Mouse (Mus musculus): ENCODE results near the gene Lzic. TPM values are rescaled to one million over a fixed set of nuclear protein-coding genes. Genes with fewer than 3 reads are reported as not detected.
A peak's percentile ranks its signal among the peaks of the same experiment; 100 is the strongest.

Gene Lzic
- polyA plus RNA-seq, 1 experiment from 2014 or later: 43.6 TPM

DNA sequence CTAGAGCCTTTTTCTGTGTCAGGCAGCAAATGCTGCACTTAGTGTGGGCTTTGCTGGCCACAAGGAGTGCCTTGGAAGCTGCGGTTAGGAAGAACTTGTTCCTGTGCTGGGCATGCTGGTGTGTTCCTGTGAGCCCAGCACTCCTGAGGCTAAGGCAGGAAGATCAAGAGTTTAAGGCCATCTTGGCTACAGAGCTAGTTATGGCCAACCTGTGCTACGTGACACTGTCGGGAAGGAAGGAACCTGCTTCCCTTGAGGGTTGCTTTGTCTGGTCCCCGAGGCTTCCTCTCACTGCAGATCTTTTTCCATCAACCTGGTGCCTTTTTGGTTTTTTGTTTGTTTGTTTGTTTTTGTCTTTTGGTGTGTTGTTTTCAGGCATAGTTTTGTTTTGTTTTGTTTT, 40.1 kb downstream of the Lzic start:
- 75% methylated on average over 4 of the region's 4 CpGs for WGBS
- H3K27me3 ChIP-seq (replicated peaks; ENCODE audit: control insufficient read depth, insufficient read depth, low read length): no peaks in the 10 kb centered on the region
- H3K4me1 ChIP-seq (replicated peaks; ENCODE audit: control insufficient read depth, insufficient read depth, low read length): peaks cover 7% of the 10 kb centered on the region; the same call in 1 of the 2 replicates
- H3K36me3 ChIP-seq (ENCODE audit: control insufficient read depth, insufficient read depth, low read length): no peaks in the 10 kb centered on the region
- no peak overlapping the region for H3K9ac ChIP-seq (ENCODE audit: low read depth, low read length)
- H3K27ac ChIP-seq (ENCODE audit: low read depth, low read length): no peak overlapping the region
- H3K4me3 ChIP-seq (ENCODE audit: low read depth, low read length): no peak overlapping the region
- DNase-seq (ENCODE audit: low spot score): no peak
- H3K4me2 ChIP-seq: no peak overlapping the region
- ATAC-seq (replicated peaks; ENCODE audit: low FRiP score): no peak
- no peaks in the 10 kb centered on the region for H3K9me3 ChIP-seq (ENCODE audit: control insufficient read depth, low read length)

DNA sequence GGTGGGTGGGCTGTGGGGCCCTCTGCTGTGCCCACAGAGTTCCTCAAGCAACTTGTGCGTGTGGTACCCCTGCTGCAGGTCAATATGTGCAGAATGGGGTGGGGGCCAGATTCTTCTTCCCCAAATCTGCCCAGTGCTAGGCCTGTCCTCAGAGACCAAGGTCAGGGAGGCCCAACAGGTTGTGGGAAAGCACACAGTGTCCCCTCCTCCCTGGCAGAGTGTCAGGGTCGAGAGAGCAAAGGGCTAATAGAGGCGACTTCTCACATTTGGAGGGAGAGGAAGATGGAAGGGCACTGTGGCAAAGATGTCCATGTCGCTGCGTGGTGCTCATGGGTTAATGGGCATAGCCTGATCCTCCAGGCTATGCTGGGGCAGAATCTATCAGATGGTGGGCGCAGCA, 40.8 kb downstream of the Lzic start:
- no peaks in the 10 kb centered on the region for H3K9me3 ChIP-seq (ENCODE audit: control insufficient read depth, low read length)
- WGBS: 76% methylated on average over 6 of the region's 6 CpGs
- no peak overlapping the region for H3K9ac ChIP-seq (ENCODE audit: low read depth, low read length)
- H3K4me1 ChIP-seq (replicated peaks; ENCODE audit: control insufficient read depth, insufficient read depth, low read length): peaks cover 7% of the 10 kb centered on the region; the same call in 1 of the 2 replicates
- no peak overlapping the region for H3K27ac ChIP-seq (ENCODE audit: low read depth, low read length)
- H3K27me3 ChIP-seq (replicated peaks; ENCODE audit: control insufficient read depth, insufficient read depth, low read length): no peaks in the 10 kb centered on the region
- ATAC-seq (replicated peaks; ENCODE audit: low FRiP score) (no peak), DNase-seq (ENCODE audit: low spot score) (no peak)
- H3K4me2 ChIP-seq: no peak overlapping the region
- no peak overlapping the region for H3K4me3 ChIP-seq (ENCODE audit: low read depth, low read length)
- H3K36me3 ChIP-seq (ENCODE audit: control insufficient read depth, insufficient read depth, low read length): no peaks in the 10 kb centered on the region

GRCm38 (mm10) chr4:149526330-149526729, 41.3 kb downstream of the Lzic start:
- Histone ChIP-seq H3K9ac (ENCODE audit: low read depth, low read length) (no peak overlapping the region), H3K9me3 (ENCODE audit: control insufficient read depth, low read length) (no peaks in the 10 kb centered on the region), H3K4me1 (replicated peaks; ENCODE audit: control insufficient read depth, insufficient read depth, low read length) (peaks cover 7% of the 10 kb centered on the region; the same call in 1 of the 2 replicates), H3K4me3 (ENCODE audit: low read depth, low read length) (no peak overlapping the region), H3K27me3 (replicated peaks; ENCODE audit: control insufficient read depth, insufficient read depth, low read length) (no peaks in the 10 kb centered on the region), H3K36me3 (ENCODE audit: control insufficient read depth, insufficient read depth, low read length) (no peaks in the 10 kb centered on the region), H3K4me2 (no peak overlapping the region), H3K27ac (ENCODE audit: low read depth, low read length) (no peak overlapping the region)
- DNase-seq (ENCODE audit: low spot score) (no peak), ATAC-seq (replicated peaks; ENCODE audit: low FRiP score) (no peak)
- WGBS: 65% methylated on average over 7 of the region's 7 CpGs

DNA sequence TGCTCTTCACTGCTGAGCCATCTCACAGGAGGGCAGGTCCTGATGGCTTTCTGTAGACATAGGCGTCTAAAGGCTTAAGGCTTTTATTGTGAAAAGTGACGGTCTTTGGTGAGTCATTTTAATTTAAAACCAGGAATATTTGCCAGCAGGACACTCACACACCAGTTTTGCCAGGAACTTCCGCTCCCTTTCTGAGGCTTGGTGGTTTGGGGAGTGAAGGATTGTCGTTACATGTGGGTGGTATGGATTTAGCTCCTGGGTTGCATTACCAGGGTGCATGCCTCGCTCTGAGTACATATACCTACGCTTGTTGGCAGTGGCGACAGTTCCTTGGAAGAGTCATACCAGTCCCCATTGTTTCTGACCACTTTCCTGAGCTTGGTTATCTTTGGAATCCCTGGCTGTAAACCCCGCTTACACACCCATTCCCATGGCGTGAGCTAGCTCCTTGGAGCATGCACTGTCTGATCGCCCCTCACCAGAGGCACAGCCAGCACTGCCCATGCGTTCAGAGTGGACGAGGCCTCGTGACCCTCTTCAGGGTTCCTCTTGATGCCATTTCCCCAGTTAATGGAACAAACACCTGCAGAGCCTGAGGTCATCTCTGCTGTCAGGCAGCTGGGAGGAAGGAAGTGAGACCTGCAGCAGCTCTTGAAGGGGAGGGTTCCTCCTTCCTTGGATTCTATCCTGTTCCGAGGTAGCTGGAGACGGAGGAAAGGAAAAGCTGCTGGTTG, 42.8 kb downstream of the Lzic start:
- Histone ChIP-seq H3K9ac (ENCODE audit: low read depth, low read length) (no peak overlapping the region), H3K4me3 (ENCODE audit: low read depth, low read length) (no peak overlapping the region), H3K9me3 (ENCODE audit: control insufficient read depth, low read length) (no peaks in the 10 kb centered on the region), H3K4me1 (replicated peaks; ENCODE audit: control insufficient read depth, insufficient read depth, low read length) (peaks cover 7% of the 10 kb centered on the region; the same call in 1 of the 2 replicates), H3K27ac (ENCODE audit: low read depth, low read length) (no peak overlapping the region), H3K27me3 (replicated peaks; ENCODE audit: control insufficient read depth, insufficient read depth, low read length) (no peaks in the 10 kb centered on the region), H3K36me3 (ENCODE audit: control insufficient read depth, insufficient read depth, low read length) (no peaks in the 10 kb centered on the region), H3K4me2 (no peak overlapping the region)
- DNase-seq (ENCODE audit: low spot score) (no peak), ATAC-seq (replicated peaks; ENCODE audit: low FRiP score) (no peak)
- WGBS: 73% methylated on average over 15 of the region's 15 CpGs

GRCm38 (mm10) chr4:149529691-149530090, 44.7 kb downstream of the Lzic start:
- Histone ChIP-seq H3K9ac (ENCODE audit: low read depth, low read length) (no peak overlapping the region), H3K27ac (ENCODE audit: low read depth, low read length) (no peak overlapping the region), H3K4me2 (no peak overlapping the region), H3K4me3 (ENCODE audit: low read depth, low read length) (no peak overlapping the region), H3K9me3 (ENCODE audit: control insufficient read depth, low read length) (no peaks in the 10 kb centered on the region), H3K4me1 (replicated peaks; ENCODE audit: control insufficient read depth, insufficient read depth, low read length) (peaks cover 7% of the 10 kb centered on the region; the same call in 1 of the 2 replicates), H3K36me3 (ENCODE audit: control insufficient read depth, insufficient read depth, low read length) (no peaks in the 10 kb centered on the region), H3K27me3 (replicated peaks; ENCODE audit: control insufficient read depth, insufficient read depth, low read length) (no peaks in the 10 kb centered on the region)
- WGBS: 66% methylated on average over 6 of the region's 6 CpGs
- DNase-seq (ENCODE audit: low spot score) (no peak), ATAC-seq (replicated peaks; ENCODE audit: low FRiP score) (no peak)

- Histone ChIP-seq H3K27me3 (replicated peaks; ENCODE audit: control insufficient read depth, insufficient read depth, low read length) (no peaks in the 10 kb centered on the region), H3K4me3 (ENCODE audit: low read depth, low read length) (no peak overlapping the region), H3K4me2 (no peak overlapping the region), H3K27ac (ENCODE audit: low read depth, low read length) (no peak overlapping the region), H3K36me3 (ENCODE audit: control insufficient read depth, insufficient read depth, low read length) (no peaks in the 10 kb centered on the region), H3K9me3 (ENCODE audit: control insufficient read depth, low read length) (no peaks in the 10 kb centered on the region), H3K9ac (ENCODE audit: low read depth, low read length) (no peak overlapping the region), H3K4me1 (replicated peaks; ENCODE audit: control insufficient read depth, insufficient read depth, low read length) (no peaks in the 10 kb centered on the region)
- 77% methylated on average over 8 of the region's 8 CpGs for WGBS
- no peak for ATAC-seq (replicated peaks; ENCODE audit: low FRiP score)
- DNase-seq (ENCODE audit: low spot score): no peak
Measured at GRCm38 (mm10) chr4:149539441-149539840, 54.4 kb downstream of the Lzic start.

GRCm38 (mm10) chr4:149541935-149542334, 56.9 kb downstream of the Lzic start:
- no peak for DNase-seq (ENCODE audit: low spot score)
- 60% methylated on average over 5 of the region's 5 CpGs for WGBS
- no peak for ATAC-seq (replicated peaks; ENCODE audit: low FRiP score)
- H3K4me2 ChIP-seq: peak overlapping the region; percentile 12; the same call in 1 of the 2 replicates
- H3K27me3 ChIP-seq (replicated peaks; ENCODE audit: control insufficient read depth, insufficient read depth, low read length): no peaks in the 10 kb centered on the region
- no peaks in the 10 kb centered on the region for H3K36me3 ChIP-seq (ENCODE audit: control insufficient read depth, insufficient read depth, low read length)
- H3K4me3 ChIP-seq (ENCODE audit: low read depth, low read length): no peak overlapping the region
- no peaks in the 10 kb centered on the region for H3K9me3 ChIP-seq (ENCODE audit: control insufficient read depth, low read length)
- H3K9ac ChIP-seq (ENCODE audit: low read depth, low read length): no peak overlapping the region
- 0 out of 2 replicates have a peak, but pooled peaks cover 4% of the 10 kb centered on the region for H3K4me1 ChIP-seq (replicated peaks; ENCODE audit: control insufficient read depth, insufficient read depth, low read length)
- H3K27ac ChIP-seq (ENCODE audit: low read depth, low read length): no peak overlapping the region

- H3K9ac ChIP-seq (ENCODE audit: low read depth, low read length): no peak overlapping the region
- no peak overlapping the region for H3K4me2 ChIP-seq
- 80% methylated on average over 12 of the region's 12 CpGs for WGBS
- H3K36me3 ChIP-seq (ENCODE audit: control insufficient read depth, insufficient read depth, low read length): no peaks in the 10 kb centered on the region
- H3K4me3 ChIP-seq (ENCODE audit: low read depth, low read length): no peak overlapping the region
- ATAC-seq (replicated peaks; ENCODE audit: low FRiP score) (no peak), DNase-seq (ENCODE audit: low spot score) (no peak)
- 0 out of 2 replicates have a peak, but pooled peaks cover 4% of the 10 kb centered on the region for H3K4me1 ChIP-seq (replicated peaks; ENCODE audit: control insufficient read depth, insufficient read depth, low read length)
- H3K27me3 ChIP-seq (replicated peaks; ENCODE audit: control insufficient read depth, insufficient read depth, low read length): no peaks in the 10 kb centered on the region
- H3K27ac ChIP-seq (ENCODE audit: low read depth, low read length): no peak overlapping the region
- no peaks in the 10 kb centered on the region for H3K9me3 ChIP-seq (ENCODE audit: control insufficient read depth, low read length)
Measured at GRCm38 (mm10) chr4:149542431-149542830, 57.4 kb downstream of the Lzic start.

DNA sequence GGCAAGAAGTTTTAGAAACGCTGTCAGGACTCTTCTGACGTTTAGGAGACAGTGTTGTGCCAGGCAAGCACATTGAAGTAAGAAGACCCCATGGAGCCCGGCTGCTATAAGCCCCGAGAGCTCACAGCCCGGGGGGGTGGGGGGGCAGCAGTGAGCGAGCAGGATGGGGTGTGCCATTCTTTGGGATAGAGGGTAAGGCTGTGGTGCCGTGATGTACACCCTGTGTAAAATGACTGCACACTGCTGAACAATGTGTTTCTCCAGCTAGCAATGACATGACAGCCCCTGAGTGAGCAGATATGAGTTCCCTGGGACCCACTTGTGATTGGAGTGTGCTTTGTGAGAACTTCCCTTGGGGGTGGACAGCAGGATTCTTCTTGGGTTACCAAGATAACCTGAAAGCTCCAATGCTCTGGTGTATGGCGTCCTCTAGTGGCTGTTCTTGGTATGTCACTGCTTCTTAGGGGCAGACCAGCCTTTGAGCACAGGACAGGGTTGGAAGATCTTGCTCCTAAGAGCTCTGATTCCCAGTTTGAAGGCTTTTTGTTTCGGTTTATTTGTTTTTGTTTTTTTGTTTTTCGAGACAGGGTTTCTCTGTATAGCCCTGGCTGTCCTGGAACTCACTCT, 58.0 kb downstream of the Lzic start:
- H3K27me3 ChIP-seq (replicated peaks; ENCODE audit: control insufficient read depth, insufficient read depth, low read length): no peaks in the 10 kb centered on the region
- H3K27ac ChIP-seq (ENCODE audit: low read depth, low read length): no peak overlapping the region
- H3K9ac ChIP-seq (ENCODE audit: low read depth, low read length): no peak overlapping the region
- H3K9me3 ChIP-seq (ENCODE audit: control insufficient read depth, low read length): no peaks in the 10 kb centered on the region
- H3K4me1 ChIP-seq (replicated peaks; ENCODE audit: control insufficient read depth, insufficient read depth, low read length): 0 out of 2 replicates have a peak, but pooled peaks cover 4% of the 10 kb centered on the region
- DNase-seq (ENCODE audit: low spot score): peak; percentile 64
- H3K4me3 ChIP-seq (ENCODE audit: low read depth, low read length): no peak overlapping the region
- WGBS: 52% methylated on average over 10 of the region's 10 CpGs
- H3K36me3 ChIP-seq (ENCODE audit: control insufficient read depth, insufficient read depth, low read length): no peaks in the 10 kb centered on the region
- ATAC-seq (replicated peaks; ENCODE audit: low FRiP score): no peak
- no peak overlapping the region for H3K4me2 ChIP-seq

All from liver, embryonic 11.5 days (tissue).